Mouse (Mus musculus) thymus, postnatal 4 days (tissue): ENCODE results near the gene Ube2k.
"Not testable (repeated sequence)": the region's sequence is repeated elsewhere in the genome, so short reads cannot be mapped to it uniquely, and the experiment has no call there.

ENCODE experiments used
- DNase-seq: peaks from one replicate; pipeline ENCODE4 v3.0.0; 2021

Ube2k gene

GRCm38 (mm10) chr5:65536751-65537419 is at the start of gene Ube2k, which contains the start of gene Smim14:
Gene Ube2k, plus strand, starts transcription at chr5:65537233.
Gene Smim14, minus strand, starts transcription at chr5:65537184.
- peak; percentile 97 for DNase-seq

DNA sequence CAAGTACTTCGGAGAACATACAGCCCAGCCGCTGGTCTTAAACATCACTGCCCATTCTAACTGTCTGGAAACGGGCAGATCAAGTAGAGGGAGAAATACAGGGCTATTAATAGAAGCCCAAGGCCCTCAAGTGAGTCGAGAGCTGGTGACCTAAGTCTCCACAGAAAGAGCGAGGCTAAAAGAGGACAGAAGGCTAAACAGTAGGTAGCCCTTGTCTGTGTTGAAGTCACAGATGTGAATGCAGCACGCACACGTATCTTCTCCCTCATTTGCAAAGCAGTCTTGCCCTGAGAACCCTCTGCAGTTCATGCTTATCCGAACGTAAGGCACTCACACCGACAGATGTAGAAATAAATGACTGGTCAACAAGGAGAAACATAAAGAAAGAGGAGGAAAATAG is 49.7 kb upstream of the Ube2k start:
- DNase-seq: no peak

GRCm38 (mm10) chr5:65488725-65489124 is 48.3 kb upstream of the Ube2k start:
- no peak for DNase-seq

DNA sequence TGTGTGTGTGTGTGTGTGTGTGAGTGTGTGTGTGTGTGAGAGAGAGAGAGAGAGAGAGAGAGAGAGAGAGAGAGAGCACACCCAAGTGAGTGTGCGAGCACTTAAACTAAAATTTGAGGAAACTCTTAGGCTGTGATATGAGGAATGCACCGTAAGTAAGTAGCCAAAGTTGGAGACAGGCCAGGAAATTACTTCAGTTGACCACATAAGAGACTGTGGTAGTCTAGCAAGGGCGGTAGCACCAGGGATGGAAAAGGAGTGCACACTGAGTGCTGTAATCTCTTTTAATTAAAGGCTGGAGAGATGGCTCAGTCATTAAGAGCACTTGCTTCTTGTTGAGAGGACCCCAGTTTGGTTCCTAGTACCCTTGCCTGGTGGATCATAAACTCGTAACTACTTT is 47.2 kb upstream of the Ube2k start:
- DNase-seq: no peak

DNA sequence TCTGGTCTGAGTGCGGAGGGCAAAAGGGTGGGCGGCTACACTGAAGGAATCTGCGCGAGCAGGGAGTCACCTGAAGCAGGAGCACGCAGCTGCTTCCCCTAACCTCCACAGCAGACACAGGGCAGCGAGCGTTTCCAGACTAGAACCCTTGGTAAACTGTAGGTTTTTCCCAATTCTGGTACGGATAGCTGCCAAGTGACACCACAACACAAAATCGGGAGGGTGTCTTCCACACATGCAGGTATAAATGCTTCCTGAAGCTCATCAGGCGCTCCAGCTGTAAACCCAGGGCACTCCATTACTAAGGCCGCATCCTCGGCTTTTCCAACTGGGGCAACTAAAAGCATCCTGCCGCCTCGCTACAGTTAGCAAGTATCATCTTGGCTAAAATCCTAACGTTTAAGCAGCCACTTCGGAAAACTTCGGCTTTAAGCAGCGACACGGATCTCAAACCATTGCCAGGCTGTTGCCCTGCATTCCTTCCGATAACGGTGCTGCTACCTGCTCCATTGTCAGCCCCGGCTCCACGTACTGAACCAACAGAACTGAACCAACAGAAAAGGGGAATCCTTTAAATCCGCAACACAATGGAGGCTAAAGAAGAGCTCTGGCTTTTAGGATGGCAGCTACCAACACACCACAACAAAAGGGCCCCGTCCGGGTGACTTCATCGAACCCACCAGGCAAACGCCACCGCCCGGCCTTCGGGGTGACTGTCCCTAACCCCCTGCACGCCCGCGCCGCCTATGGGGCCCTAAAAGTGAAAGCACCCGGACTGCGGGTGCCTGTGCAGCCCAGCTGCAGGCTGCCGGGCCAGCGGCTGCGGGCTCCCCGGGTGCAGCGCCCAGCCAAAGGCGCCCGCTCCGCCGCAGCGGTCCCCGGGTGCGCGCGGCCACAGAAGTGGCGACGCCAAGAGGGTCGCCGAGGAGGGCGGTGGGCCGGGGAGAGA is 45.0 kb upstream of the Ube2k start:
- DNase-seq: peak; percentile 85

DNA sequence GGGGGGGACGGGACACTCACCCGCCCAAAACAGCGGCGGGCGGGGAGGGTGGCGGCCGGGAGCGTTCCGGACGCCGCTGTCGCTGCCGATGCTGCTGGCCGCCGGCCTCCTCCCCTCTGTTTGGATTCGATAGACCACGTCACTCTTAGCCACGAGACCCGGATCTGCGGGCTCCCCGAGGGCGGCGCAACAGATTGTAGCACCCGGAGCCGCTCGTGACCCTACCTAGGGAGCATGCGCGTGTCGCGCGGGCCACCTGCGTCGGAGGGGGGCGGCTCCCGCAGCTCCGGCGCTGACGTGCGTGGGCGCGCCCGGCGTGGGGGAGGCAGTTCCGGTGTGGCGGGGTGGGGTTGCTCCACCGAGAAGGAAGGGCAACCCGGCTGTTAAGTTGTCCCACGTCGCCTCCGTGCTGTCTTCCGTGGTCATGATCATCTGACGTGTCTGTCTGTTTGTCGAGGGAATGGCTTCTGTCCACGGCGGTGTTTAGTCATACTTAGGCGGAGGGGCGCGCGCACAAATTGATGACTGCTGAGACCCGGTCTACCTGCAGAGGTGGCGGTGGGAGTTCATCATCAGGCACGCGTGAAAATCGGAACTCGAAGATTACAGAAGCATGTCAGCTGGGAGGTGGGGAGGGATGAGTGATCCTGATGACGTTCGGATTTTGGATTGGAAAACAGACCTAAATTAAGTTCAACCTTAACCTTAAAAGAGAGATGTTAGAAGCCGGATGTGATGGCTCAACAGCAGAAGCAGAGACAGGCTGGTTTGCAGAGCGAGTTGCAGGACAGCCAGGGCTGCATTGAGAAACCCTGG is 44.1 kb upstream of the Ube2k start, which contains the start of gene Gm43552:
TSS of gene Gm43552 (minus strand) at position 118 of the 816 bp plus-strand sequence.
- peak; percentile 96 for DNase-seq

DNA sequence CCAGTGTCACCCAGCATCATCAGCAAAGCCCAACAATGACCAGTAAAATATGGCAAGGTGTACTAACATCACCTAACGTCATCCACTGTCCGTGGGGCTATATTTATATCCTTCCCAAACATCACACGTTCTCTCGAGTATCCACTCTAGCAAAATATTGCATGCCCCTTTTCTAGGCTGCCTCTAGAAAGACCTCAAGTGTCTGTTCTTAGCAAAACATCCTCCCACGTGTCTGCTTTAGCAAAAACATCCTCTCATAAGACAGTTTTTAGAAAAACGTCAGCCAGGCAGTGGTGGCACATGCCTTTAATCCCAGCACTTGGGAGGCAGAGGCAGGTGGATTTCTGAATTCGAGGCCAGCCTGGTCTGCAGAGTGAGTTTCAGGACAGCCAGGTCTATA is 36.8 kb upstream of the Ube2k start:
- DNase-seq: no peak

DNA sequence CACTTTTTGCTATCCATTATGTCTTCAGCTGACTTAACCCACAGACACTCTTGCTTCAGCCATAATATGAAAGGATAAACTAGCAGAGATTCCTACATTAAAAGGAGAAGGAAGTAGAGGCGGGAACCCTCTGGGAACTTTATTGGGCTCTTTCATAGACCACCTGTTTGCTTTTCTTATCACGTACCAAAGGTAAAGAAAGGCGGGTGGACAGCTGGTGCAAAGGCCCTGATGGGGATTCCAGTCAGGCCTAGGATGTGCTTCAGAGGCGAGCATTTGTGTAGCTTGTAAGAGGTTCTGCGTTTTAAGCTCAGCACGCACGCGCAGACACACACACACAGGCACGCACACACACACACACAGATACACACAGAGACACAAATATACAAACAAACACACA is 35.6 kb upstream of the Ube2k start:
- DNase-seq: no peak

DNA sequence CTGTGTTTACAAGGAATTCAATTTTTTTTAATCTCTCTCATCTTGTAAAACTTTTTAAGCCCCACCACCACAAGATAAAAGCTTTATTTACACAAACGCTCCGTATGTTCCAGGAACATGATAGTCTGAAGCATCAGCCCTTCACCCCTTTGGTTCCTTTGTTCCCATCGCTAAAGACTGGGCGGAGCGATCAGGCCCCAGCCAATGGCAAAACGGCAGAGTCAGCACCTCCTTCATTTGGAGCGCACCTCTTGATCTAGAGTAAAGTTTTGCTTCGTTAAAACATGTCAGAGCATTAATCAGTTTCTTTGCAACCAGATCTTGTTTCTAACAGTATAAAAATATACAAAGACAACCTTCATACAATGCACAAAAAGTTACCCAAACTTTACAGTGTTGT is 31.2 kb upstream of the Ube2k start:
- peak; percentile 73 for DNase-seq

DNA sequence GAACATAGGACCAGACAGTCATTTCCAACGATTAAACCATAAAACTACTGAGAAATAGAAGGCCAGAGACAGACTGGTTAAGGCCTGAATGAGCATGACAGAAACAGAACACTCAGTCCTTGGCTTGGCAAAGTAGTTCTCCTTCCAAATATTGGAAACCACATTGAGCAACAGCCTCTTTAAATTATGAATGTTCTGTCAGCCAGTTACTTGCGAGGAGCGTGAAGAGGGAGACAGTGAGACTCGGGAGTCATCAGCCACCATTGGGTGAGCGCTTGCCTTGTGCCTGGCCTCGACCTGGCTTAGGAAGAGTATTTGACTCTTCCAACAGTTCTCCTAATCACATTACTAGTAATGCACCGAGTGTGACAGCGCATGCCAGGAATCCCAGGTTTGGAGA is 28.6 kb upstream of the Ube2k start:
- no peak for DNase-seq

DNA sequence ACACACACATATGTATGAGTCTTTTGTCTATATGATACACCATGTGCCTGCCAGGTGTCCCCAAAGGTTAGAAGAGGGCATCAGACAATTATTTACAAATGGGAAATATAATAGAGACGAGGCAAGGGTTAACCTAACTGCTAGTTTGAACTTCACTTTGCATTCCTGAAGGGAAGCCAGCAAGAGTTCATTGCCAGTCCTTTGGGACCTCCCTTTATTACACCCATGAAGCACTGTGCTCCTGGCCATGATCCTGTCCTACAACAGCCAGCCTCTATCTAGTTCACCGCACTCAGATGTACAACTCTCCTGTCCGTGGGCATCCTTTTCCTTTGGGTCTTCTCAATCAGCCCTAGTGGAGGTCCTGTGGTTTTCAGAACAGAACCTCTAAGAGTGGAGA is 23.5 kb upstream of the Ube2k start:
- DNase-seq: no peak

DNA sequence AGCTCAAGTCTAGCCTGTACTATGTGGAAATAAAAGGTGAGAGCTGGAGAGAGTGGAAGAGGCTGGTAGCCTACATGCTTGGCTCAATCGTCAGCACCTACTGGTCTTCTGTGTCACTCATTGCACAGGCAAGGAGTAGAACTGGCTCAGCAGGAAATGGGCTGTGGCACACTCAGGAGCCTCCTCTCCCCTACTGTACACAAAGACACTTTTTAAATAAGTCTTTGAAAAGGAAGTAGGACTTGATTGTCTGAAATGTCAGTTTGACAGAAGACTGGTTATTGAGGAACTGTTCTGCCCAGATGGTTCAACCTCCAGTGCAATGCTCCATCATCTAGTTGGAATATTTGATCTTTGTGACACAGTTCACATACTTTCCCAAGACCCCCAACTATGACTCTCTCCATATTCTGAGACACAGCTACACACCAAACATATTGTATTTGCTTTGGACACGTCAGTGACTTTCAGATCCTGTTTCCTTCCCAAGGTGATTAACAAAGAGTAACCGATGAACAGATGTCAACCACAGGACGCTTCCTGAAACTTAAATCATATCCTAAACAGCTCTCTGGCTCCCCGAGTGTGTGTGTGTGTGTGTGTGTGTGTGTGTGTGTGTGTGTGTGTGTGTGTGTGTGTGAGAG is 22.3 kb upstream of the Ube2k start:
- DNase-seq: peak; percentile 45

- peak; percentile 47 for DNase-seq
These were observed 15.2 kb upstream of the Ube2k start for GRCm38 (mm10) chr5:65521803-65522202.

DNA sequence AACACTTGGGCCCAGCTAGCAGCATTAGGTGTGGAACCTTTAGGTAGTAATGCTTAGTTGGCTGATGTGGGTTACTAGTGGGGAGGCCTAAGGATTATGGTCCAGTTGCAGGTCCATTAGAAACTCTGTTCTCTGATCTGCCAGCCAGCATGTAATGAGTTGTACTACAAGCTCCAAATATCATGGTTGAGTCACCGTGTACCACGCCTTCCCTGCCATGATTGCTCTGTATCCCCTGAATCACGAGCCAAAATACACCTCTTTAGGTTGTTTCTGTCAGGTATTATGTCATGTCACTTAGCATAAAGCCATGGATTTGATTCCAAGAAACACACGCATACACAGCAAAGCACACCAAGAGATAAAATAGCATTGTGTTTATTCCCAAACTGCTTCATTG is 12.2 kb upstream of the Ube2k start:
- DNase-seq: no peak

- DNase-seq: peak; percentile 29
These were observed 11.2 kb upstream of the Ube2k start for GRCm38 (mm10) chr5:65525674-65526443.

- no peak for DNase-seq
These were observed 5.8 kb upstream of the Ube2k start for GRCm38 (mm10) chr5:65531283-65531682.

DNA sequence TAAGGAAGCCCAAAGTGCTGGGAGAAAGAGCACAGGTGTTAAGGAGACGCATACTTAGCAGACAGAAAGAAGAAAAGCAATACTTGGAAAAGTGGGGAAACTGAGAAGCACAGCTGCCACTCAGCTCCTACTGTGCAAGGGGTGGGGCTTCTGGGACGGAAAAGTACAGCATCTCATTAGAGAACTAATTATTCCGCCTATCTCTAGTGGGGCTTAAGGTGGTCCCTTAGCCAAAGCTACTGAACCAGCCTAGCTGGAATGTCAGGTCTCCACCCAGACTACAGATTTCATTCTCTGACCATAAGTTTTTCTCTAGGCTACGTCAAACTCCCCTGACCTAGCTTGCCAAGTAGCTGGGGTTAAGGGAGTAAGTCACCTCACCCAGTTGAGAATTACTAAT is 2.5 kb upstream of the Ube2k start:
- no peak for DNase-seq

- peak; percentile 19 for DNase-seq
These were observed 1.5 kb upstream of the Ube2k start for GRCm38 (mm10) chr5:65535457-65536067.

DNA sequence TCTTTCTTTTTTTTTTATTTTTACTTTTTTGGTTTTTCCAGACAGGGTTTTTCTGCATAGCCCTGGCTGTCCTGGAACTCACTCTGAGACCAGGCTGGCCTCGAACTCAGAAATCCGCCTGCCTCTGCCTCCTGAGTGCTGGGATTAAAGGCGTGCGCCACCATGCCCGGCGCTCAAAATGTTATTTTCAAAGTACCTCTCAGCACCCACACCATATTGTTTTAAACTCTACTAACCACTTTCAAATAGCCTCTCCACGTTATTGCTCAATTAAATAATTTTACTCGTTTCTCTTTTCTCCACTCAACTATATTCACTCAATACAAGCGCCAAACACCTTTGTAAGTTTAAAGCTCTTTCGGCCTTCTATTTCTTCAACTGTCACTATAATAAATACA is 966 bp upstream of the Ube2k start:
- DNase-seq: not testable (repeated sequence)

- peak; percentile 62 for DNase-seq
These were observed 513 bp downstream of the Ube2k start for GRCm38 (mm10) chr5:65537420-65538071.

GRCm38 (mm10) chr5:65538121-65538520 is 1.1 kb downstream of the Ube2k start:
- DNase-seq: no peak
